Mouse (Mus musculus) T-helper 1 cell (primary cell): Measurements from ENCODE around the gene Osbpl11.
"Not testable (repeated sequence)": the region's sequence is repeated elsewhere in the genome, so short reads cannot be mapped to it uniquely, and the experiment has no call there.

Source experiments
- in situ Hi-C: fragments of 300-600 bp; cut with MboI, MseI; formaldehyde crosslinking; loops from one replicate; pipeline ENCODE4 v1.15.1; 2025; ENCODE audit warnings: high pct_unique_total_duplicates

Gene Osbpl11

DNA sequence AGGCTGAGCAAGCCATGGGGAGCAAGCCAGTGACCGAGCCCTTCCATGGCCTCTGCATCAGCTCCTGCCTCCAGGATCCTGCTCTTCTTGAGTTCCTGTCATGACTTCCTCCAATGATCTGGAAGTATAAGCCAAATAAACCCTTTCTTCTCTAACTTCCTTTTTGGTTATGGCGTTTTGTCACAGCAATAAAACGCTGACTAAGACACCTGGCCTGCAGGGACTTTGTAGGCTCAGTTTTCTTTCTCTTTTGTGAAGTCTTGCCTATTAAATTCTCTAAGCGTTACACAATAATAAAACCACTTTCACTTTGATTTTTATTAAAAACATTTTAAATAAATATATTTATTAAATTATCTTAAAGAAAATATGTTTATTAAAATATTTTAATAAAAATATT is 7.1 kb upstream of the Osbpl11 start:
- in situ Hi-C loops, result no loop called here

DNA sequence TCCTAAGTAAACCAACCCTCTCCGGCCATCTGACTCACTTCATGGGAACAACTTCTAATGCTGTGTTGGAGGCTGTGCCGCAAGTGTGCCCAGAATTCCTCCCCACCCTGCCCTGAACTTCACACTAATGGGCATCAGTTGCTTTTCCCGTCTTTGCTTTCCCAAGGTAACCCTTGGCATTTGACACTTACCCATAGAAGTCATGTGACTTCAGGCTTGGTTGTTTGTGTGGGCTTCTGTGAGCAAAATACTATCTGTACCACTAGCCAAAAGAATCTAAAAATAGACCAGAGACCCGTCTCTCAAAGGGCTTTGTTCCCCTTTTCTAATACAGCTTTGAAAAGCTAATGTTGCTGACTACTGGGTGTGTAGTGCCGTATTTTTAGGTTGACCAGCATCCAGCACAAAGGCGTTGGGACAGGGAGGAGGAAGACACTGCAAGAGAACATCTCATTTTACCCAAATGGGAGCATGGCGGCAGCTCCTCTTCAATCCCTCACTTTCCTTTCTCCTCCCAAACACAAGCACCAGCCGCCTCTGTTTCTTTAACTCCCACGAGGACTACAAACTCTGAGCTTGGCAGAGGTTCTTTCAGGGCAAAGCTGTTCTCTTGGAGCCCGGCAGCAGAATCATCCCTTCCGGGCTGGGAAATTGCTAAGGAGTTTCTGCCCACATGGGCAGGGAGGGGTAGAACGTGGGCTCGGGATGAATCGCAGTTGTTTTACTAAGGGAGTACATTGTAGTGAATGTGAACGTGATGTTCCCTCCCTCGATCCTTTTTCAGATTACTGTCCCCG is 6.4 kb upstream of the Osbpl11 start:
- in situ Hi-C loops, result no loop called here

DNA sequence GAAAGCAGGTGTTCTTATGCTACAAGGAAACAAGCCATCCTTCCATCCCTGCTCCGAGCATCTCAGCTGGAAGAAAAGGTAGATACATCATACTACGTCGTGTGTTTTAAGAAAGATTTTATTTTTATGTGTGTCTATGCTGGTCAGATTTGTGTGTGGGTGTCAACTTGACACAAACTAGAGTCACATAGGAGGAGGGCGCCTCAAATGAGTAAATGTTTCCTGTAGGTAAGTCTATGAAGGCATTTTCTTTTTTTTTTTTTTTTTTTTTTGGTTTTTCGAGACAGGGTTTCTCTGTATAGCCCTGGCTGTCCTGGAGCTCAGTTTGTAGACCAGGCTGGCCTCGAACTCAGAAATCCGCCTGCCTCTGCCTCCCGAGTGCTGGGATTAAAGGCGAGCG is 5.6 kb upstream of the Osbpl11 start:
- in situ Hi-C loops, result not testable (repeated sequence)

DNA sequence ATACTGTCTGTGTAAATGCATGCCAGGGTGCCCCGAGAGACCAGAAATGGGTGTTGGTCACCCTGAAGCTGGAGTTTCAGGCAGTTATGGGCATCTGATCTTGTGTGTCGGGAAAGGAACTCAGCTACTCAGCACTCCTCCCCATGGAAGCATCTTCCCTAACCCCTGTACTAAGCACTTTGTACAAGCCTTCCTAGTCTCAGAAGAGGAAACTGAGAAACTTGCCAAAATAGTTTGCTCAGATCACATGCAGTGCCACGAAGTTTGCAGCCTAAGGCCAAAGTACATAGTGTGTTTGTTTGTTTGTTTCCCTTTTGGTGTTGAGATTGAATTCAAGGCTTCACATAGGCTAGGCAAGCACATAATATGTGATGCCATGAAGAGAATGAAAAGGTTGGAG is 5.0 kb upstream of the Osbpl11 start:
- in situ Hi-C loops, result no loop called here

DNA sequence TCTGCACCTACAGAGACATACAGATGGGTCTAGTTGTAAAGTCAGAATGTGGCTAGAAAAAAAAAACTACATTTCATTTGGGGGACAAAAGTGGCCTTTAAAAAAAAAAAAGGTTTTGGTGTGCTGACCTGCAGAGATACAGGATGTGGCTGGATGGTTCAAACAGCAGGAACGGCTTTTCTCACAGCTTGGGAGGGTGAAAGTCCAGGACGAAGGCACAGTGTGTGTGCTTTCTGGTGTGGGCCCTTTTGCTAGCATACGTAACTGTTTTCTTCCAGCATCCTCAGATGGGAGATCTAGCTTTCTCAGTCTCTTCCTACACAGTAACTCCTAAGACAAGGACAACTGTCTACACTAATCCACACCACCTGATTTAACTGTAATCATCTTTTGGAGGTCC is 4.1 kb upstream of the Osbpl11 start:
- in situ Hi-C loops, result no loop called here

DNA sequence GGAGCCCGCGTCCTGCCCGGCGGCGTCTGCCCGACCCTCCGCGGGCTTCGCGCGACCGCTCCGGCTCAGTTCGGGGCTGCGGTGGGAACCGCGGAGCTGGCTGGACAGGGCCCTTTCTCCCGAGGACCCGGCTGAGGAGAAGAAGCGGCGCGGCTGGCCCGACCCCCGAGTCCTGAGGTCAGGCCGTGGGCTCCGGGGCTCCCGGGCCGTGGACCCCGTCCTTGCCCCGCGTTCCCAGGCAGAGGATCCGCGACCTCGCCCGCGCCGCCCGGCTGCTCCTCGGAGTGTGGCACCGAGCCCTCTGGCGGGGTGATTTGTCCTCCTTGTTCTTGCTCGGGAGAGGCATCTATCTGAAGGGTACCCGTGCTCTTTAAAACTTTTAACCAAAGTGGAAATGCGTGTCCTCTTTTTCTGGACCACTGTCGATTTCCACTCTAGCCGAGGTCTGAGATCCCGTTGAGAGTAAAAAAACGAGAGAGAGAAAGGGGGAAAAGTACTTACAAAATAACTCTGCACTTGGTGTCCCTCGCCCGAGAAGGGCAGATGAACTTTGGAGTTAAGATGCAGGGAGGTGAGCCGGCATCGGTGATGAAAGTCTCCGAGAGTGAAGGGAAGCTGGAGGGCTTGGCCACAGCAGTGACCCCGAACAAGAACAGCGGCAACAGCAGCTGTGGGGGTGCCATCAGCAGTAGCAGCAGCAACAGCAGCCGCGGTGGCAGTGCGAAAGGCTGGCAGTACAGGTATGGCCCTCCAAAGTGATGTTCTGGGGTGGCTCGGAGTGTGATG is 583 bp downstream of the Osbpl11 start:
- in situ Hi-C loops, result no loop called here

DNA sequence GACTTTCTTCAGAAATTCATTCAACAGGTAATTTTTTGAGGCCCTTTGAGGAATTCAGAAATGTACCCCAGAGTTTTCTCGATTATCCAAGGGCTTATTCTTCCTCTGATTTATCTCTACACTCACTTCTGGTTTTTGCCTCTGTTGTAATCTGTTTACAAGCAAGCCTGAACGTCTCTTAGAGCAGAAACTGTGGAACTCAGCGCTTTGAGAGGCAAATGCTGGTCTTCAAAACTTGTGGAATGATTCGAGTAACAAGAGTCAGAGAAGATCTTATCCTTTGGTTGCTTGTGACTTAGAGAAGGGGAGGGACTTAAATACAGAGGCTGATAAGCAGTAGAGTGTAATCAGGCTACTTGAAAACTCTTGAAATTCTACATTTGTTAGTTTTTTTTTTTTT is 1.3 kb downstream of the Osbpl11 start:
- in situ Hi-C loops, result no loop called here

DNA sequence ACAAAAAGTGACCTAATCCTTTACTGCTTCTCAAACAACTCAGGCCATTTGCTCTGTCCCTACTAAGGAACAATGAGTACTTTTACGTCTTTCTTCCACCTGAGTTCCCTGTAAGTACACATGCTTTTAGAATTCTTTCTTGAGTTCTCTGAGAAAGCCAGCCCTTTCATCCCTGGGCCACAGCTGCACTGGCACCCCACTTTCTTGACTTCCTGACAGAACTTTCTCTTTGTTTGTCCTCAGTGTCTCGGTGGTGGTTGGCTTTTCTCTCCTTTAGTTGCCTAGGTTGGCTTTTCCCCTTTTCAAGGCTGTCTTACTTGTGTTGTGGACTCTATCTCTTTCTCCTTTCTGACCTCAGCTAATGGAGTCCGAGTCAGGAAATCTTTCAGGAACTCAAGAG is 3.2 kb downstream of the Osbpl11 start:
- in situ Hi-C loops, result no loop called here

DNA sequence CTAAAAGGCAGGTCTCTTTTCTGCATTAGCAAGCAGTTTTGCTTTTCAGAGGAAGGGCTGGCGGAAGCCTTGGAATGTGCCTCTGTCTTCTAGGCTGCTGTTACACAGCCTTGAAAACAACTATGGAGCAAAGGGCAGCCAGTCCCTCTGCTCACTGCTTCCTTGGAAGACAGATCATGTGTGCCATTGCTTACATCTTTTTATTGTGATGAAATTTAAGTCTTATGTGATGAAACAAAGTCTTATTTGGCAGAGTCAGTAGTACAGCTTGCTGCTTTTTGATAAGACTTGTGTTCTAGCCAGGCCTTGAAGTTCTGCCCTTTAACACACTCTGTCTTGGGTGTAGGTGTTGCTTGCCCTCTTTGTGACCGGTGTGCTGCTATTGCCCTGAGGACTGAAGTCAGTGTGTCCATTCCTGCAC is 6.8 kb downstream of the Osbpl11 start:
- in situ Hi-C loops, result no loop called here

DNA sequence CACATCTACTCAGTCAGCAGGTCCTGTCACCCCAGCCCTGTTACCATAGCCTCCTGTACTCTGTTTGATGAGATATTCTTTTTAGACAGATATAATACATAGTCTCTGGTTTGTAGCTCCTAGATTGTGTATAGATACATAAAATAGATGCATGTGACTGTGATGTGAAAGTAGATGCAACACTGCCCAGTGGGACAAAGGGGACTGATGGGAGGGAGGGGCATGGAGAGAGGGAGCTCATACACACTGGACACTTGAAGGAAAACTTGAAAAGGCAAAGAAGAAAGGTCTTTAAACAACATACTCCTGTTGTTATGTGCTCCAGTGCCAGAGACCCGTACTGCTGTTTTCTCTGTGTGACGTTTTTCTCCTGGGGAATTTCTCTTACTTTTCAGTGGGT is 7.4 kb downstream of the Osbpl11 start:
- in situ Hi-C loops, result no loop called here

DNA sequence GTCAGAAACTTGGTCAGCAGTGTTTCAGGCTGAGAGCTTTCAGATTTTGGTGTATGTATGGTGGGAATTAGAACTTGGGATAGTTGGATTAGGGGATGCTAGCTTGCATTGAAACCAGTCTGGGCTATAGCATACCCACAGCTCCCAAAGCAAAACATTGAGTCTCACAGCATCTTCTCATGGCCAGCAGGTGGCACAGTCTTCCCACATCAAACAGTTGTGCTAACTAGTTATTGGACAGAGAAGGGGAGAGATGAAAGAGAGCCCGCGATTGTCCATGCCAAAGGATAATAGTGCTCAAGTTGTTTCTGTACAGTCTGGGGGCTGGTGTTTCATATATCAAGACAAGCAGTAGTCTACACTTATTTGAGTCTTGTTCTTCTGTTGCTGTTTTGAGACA is 8.8 kb downstream of the Osbpl11 start:
- in situ Hi-C loops, result no loop called here

DNA sequence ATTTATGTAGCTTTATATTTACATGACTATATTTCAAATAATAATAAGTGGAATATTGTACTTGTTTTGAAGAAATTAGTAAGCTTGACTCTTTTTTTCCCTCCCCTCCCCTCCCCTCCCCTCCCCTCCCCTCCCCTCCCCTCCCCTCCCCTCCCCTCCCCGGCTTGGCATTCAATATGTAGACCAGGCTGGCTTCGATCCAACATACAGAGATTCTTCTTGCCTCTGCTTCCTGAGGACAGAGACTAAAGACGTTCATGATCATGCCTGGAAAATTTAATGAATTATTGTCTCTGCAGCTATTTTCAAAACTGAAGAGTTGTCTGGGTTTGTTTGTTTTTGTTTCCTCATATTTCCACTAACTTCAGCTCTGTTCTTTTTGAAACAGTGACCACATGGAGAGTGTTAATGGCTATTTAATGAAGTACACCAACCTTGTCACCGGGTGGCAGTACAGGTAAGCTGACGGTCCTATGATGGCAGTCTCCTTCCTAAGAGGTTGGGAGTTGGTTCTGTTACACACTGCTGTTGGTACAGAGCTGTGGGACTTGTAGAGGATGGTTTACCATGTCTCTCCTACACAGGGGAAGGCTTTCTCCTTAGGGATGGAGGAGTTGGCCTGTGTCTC is 10.9 kb downstream of the Osbpl11 start:
- in situ Hi-C loops, result no loop called here

DNA sequence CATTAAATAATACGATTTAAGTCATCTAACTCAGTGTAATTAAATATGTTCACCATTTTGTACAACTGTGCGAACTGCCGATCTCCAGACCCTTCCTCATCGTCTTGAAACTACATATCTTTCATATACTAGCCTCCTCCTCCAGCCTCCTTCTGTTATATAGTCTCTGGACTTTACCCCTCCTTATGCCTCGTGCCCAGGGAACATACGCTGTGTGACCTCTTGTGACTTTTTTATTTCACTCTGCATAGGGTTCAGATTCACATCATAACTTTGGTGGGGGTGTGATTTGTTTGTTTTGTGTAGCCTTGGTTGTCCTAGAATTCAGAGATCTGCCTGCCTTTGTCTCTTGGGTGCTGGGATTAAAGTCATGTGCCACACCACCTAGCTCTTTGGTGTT is 11.7 kb downstream of the Osbpl11 start:
- in situ Hi-C loops, result no loop called here

DNA sequence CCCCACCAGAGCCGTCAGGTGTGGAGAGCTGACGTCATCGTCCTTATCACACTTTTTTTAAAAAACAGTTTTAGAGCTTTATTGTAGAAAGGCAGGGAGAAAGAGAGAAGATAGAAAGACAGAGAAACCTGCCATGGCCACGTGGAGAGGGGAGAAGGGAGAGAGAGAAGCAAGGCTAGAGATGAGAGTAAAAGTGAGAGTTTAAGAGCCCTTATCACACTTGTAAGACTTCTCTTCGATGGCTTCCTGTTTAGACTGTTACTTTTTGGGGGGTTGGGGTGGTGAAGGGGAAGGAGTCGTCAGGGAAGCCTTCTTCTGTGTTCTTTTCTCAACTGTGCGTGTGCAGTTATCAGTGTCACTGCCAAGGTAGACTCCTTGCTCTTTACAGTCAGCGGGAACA is 15.7 kb downstream of the Osbpl11 start:
- in situ Hi-C loops, result no loop called here

DNA sequence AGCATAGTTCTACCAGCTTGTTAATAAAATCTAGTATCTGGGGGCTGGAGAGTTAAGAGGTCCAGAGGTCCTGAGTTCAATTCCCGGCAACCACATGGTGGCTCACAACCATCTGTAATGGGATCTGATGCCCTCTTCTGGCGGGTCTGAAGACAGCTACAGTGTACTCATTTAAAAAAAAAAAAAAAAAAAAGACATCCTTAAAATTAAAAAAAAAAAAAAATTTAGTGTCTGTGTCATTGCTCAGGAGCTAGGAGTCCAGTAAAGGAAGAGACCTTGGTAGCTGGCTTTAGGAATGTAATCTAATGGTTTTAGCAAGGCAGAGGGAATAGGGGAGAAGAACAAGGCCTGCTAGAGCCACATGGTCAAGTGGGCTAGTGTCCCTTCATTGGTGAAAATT is 25.9 kb downstream of the Osbpl11 start:
- in situ Hi-C loops, result no loop called here

DNA sequence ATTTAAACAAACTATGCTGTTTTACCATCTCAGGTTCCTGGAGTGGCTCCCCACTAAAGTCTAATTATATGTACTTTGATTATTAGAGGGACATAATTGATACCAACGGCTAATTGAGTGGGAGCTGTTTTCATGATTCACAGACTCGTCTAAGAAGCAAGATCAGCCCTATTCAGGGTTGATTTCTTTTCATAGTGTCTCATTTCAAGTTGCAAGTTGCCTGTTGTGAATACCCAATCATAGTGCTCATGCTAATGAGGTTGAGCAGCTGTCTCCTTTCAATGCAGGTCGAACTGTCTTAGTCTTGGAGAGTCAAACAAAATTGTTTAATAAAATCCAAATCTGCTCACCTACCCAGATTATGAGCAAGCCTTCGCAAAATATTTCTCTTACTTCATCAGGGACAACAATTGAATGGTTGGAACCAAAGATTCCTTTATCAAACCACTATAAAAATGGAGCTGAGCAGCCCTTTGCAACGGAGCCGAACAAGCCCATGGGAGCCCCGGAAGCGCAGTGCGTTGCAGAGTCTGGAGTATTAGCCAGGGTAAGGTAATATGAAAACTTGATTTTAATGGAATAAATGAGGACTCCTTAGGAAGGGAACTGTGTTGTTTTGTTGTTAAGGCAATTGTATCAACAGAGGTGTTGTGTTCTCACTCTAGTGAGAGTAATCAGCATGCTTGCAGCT is 31.6 kb downstream of the Osbpl11 start:
- in situ Hi-C loops, result no loop called here

DNA sequence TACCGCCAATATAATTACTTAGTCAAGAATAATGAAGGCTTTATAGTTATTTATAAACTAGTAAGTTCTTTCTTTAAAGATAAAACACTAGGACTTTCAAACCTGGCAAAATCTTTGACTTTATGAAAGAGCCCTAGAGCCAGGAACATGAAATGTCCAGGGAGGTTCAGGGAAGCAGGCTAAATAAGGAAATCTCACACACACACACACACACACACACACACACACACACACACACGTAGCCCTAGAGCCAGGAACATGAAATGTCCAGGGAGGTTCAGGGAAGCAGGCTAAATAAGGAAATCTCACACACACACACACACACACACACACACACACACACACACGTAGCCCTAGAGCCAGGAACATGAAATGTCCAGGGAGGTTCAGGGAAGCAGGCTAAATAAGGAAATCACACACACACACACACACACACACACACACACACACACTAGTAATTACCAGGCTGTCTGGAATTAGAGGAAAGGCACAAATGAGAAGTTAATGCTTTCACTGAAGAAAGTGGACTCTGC is 32.7 kb downstream of the Osbpl11 start:
- in situ Hi-C loops, result not testable (repeated sequence)

DNA sequence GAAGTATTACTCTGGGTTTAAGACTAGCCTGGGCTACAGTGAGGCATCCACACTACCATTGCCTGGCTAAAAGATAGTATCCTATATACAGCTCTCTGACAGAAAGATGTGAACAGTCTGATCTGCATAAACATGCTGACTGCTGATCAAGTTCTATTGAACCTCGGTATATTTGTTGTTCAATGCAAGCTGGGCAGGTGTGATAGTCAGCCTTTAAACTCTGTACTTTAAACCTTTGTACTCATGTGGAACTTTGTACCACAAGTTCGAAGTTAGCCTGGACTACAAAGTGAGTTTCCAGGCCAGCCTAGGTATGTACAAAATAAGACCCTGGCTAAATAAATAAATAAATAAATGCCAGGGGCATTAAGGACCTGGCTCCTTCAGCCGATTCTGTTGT is 37.6 kb downstream of the Osbpl11 start:
- in situ Hi-C loops, result no loop called here

DNA sequence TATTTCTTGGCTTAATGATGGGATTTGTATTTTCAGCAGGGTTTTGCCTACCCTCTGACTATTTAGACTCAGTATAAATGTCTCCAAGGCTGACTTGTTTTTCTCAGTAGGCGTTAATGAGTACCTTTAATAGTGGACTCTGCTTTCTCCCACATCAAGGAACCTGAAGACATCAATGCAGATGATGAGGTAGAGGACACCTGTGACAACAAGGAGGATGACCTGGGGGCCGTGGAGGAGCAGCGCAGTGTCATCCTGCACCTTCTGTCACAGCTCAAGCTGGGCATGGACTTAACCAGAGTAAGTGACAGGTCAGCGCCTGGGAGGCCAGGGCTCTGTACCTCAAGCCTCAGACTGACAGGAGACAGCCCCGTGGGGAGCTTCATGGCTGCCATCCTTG is 39.5 kb downstream of the Osbpl11 start:
- in situ Hi-C loops, result no loop called here

DNA sequence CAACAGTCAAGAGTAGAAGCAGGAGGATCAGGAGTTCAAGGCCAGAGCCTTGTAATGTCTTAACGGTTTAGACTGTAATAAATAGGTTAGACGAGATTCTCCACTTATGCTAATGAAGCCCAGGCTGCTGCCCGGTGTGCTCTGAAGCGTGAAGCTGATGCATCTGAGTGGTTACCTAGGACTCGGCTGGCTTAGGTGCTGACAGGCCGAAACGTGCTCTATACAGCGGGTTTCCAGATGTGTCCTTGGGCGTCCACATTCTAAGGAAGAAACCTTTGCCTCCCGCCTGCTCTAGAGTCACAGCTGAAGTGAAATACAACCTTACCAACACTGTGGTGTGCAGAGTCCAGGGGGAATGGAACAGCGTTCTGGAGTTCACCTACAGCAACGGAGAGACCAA is 49.3 kb downstream of the Osbpl11 start:
- in situ Hi-C loops, result no loop called here

DNA sequence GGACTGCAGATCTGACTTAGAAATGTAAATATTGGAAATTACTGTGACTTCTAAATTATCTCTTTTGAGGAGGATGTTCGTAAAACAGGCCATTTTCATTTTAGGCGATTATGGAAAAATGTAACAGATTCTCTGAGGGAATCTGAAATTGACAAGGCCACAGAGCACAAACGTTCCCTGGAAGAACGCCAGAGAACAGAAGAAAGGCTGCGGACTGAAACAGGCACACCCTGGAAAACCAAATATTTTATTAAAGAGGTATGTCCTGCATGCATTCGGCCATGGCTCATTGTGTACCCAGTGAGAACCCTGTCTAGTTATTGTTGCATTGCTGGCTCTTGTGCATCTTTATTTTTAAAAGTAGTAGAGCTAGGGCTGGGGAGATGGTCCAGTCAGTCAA is 51.3 kb downstream of the Osbpl11 start:
- in situ Hi-C loops, result no loop called here

DNA sequence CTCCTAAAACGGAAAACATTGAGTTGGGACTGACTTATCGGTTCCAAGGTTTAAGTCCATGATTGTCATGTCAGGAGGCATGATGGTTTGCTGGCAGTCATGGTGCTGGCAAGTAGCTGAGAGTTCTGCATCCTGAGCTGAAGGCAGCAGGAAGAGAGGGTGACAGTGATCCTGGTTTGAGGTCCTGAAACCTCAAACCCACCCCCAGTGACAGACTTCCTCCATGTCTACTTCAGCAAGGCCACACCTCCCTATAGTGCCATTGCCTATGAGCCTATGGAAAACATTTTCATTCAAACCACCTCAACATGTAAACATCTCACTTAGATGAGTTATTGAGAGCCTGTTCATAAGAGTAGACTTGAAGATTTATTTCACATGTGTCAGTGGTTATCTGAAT is 54.4 kb downstream of the Osbpl11 start:
- in situ Hi-C loops, result no loop called here
